Mouse (Mus musculus) lung, postnatal 4 days (tissue): ENCODE data around the gene Arhgef25.
"Not testable (repeated sequence)": the region's sequence is repeated elsewhere in the genome, so short reads cannot be mapped to it uniquely, and the experiment has no call there.

ENCODE experiments used
- DNase-seq, 2 experiments: peaks; one replicate each; pipeline ENCODE4 v3.0.0; 2021

The Arhgef25 gene

DNA sequence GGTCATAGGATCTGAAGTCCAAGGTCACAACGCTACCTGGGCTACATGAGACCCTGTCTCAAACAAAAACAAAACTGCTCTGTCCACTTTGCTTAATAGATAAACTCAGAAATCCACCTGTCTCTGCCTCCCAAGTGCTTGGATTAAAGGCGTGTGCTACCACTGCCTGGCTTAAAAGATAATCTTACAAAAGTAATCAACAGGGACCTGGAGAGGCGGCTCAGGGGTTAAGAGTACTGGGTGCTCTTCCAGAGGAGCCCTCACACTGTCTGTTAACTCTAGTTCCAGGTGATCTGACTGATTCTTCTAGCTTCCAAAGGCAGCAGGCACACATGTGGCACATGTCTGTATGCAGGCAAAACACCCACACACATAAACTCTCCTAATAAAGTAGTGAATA is 13.2 kb upstream of the Arhgef25 start:
- no peak for DNase-seq

DNA sequence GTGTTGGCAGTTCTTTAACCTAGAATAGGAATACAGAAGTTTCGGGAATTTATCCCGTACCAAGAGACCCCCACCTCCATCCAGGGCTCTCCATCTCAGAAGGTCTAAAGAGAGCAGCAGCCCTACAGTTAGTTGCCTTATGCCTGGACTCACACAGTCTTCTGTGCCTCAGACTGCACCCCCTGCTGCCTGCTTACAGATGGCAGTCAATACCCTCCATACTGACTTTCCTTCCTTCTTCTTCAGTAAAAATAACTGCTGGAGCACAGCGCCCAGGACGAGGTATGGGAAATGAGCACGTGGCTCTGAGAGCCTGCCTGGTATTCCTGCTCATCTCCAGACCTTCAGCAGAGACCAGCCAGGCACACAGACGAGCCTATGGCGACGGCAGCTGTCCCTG is 10.4 kb upstream of the Arhgef25 start:
- DNase-seq, result no peak

DNA sequence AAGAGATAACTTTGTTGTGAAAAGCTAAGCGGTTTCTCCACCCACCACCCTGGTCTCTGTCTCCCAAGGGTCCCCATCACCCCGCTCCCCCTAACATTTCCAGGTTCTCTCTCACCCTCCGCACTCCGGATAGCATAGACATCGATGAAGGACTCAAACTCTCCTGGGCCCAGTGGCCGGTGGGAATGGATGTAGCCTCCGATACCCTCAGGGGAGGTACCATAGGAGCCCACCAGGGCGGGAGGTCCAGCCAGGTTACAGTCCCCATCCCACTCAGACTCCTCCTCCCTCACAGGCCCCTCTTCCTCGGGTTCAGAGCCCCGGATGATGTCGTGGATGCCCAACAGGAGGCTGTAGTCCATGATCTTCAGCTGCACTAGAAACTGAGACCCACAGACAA is 9.6 kb upstream of the Arhgef25 start:
- no peak for DNase-seq

DNA sequence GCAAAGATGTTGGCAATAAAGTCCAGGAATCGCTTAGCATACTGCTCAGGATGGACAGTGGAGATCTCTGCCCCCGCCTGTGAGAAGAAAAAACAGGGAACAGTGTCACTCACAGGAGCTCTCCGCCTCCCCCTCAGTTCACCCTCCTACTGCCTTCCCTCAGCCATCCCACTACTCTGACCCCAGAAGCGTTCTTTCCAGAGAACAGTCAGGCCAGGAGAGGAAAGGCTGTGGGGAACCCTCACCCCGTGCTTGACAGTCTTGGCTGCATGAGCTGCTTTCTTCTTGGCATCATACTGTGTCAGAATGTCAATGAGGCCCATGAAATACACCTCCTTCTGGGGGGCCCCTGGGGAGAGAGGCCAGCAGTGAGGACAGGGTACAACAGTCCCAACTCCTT is 9.2 kb upstream of the Arhgef25 start:
- no peak for DNase-seq

DNA sequence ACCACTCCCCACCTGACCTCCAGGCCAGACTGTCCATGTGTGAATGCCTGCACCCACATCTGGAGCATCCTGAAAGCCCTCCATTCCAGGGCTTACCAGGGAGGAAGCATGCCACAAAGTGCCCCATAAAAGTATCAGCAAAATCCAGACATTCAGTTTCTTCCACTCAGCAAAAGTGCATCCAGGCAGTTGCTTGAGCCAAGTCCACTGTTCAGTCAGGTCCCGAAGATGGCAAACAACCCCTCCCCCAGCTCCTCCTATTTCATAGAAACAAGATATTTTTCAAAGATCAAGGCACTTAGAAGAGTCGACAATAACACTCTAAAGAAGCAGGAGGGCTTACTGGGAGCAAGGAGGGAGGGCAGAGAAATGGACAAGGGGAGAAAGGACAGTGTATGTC is 8.6 kb upstream of the Arhgef25 start:
- no peak for DNase-seq

DNA sequence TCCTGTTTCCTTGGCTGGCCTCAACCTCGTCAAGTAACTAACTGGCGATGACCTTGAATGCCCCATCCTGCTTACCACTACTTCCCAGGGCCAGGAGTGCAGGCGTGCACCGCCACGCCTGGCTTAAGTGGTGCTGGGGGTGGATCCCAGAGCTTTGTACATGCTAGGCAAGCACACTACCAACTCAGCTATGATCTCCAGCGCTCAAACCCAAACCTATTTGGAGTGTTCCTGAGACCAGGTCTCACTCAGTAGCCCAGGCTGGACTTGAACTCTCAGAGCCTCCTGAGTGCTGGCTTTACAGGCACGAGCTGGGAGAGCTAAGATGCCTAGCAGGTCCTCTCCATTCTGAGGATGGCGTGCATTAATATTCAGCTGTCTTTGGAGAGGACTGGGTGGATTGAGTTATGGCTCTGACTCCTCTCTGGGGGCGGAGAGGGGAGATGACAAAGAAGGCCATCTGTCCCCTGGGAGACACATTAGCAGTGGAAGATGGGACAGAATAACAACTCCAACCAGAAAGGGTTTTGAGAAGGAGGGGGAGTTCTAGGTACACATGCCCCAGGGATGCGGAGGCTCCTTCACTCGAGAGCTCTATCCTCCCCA is 7.7 kb upstream of the Arhgef25 start:
- DNase-seq, result no peak

DNA sequence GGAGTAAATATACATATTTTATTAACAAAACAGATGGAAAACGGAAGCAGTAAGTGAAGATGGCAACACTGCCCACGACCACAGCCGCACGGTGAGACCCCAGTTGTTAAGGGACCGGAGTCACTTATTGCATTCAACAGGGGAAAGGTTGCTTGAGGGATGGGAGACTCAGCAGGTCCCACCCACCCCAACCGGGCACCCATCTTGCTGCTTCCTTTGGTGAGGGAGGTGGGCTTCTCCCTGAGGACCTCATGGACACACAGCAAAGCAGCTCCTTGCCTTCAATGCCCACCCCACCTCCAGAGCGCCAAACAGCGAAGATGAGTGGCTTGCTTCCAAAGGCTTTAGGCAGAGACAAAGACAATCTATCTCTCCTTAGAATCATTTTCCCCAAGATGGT is 7.2 kb upstream of the Arhgef25 start:
- no peak for DNase-seq

DNA sequence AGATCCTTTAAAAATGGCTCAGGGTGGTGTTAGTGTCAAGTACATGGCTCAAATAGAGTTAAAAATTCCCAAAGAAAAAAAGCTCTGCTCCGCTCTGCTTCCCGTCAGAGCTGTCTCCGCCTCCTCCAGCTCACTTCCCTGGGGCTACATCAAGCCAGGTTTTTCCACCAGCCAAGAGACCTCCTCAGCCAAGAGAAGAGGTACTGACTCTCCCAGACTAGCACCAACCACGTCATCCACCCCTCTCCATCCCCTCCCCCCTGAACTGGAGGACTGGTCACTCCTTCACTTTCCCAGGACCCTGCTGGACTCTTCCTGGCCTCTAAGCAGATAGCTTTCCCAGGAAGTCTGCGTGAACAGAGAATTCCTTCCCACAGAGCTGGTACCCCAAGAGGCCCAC is 6.5 kb upstream of the Arhgef25 start:
- DNase-seq, result peak; percentile 75 to 83

DNA sequence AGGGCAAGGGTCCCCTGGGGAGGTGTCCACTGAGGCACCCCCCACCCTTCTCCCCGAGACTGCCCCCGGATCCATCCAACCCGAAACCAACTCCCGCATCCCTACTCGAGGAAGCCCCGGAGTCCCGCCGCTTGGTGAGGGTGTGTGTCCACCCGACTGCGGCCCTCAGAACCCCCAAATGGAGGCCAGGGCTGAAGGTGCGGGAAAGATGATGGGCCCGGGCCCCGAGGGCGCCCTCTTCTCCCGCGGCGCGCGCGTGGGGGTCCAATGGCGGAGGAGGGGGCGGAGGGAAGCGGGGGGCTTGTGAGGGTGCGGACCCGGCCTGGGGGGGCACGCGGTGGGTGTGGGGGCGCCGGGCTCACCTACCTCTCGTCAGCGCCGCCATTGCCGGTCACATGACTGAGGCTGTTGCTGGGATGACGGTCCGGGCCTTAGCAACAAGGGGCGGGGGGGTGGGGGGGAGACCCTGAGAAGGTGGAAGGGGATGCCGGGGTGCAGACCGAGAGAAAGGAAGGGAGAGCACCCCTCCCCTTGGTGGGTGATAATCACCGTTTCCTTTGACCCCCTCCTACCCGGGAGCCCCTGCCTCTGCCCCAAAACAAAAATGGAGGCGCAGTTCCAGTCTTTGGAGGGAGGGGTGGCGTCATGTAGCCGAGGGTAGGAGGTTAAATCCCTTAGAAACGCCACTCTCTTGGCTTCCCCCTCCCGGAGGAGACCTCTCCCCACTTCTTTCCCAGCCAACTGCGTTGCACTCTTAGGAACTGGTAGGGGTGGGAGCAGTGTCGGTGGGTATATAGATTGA is 5.6 kb upstream of the Arhgef25 start, which contains the start of gene Dtx3:
Gene Dtx3 (minus strand): TSS at position 401 of the 802 bp plus-strand sequence.
- DNase-seq, result peak; percentile 42 to 52

DNA sequence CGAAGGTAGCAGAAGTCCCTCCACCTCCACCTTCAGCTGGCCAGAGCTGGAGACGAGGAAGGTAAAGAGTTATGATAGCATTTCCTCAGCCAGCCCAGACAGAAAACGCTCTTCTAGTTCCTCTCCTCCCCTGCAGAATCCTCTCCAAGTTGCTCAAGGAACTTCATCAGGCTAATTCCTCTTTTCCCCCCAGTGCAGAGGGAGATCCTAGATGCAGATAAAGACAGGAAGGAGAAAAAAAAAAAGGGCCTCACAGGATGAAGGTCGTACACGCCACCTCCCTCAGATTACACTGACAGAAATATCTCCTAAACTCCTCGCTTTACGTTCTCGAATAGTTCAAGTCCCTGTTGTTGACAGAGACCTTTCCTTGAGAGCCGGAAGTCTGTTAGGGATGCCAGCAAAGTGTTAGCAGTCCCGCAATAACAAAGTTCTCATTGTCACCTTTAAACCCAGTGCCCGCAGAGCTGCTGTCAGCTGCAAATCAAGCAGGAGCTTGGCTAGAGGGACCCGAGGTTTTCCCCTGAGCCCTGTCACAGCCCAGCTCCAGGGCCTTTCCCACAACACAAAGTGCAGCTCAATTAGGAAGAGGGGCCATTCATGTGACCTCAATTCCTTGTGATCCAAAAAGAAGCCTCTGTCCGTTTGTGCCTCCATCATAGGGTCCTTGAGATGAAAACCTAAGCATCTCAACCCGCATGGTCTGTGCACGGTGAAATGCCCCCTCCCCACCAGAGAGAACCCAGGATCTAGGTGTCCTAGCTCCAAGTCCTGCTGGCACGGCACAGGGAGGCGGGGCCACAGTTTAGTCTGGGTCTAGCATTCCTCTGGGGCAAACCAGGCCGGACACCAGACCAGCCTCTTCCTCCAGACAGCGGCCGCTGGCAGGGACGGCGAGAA is 4.8 kb upstream of the Arhgef25 start:
- peak; percentile 74 to 80 for DNase-seq

DNA sequence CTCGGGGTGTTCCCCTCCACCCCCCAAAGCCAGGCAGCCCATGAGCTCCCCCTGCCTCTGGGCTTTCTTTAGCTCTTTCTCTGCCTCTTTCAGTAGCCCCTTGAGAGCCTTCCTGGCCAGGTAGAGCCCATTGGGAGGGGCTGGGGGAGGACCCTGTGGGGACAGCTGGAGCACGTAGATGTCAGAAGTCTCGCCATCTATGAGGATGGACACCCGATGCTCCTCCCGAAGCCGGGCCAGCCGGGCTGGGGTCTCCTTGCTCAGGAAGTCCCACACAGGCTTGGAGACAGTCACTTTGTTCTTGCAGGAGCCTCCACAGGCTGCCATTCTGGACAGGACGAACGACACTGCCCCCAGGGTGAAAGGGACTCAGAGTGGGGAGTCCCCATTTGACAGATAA is 3.1 kb upstream of the Arhgef25 start:
- DNase-seq, result no peak

DNA sequence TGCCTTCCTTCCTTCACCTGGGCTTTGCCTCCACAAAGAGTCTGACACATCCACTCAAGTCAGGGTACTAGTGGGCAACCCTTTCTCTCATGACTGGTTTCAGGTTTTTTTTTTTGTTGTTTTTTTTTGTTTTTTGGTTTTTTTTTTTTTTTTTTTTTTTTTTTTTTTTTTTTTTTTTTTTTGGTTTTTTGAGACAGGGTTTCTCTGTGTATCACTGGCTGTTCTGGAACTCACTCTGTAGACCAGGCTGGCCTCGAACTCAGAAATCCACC is 2.1 kb upstream of the Arhgef25 start:
- DNase-seq, result not testable (repeated sequence)

DNA sequence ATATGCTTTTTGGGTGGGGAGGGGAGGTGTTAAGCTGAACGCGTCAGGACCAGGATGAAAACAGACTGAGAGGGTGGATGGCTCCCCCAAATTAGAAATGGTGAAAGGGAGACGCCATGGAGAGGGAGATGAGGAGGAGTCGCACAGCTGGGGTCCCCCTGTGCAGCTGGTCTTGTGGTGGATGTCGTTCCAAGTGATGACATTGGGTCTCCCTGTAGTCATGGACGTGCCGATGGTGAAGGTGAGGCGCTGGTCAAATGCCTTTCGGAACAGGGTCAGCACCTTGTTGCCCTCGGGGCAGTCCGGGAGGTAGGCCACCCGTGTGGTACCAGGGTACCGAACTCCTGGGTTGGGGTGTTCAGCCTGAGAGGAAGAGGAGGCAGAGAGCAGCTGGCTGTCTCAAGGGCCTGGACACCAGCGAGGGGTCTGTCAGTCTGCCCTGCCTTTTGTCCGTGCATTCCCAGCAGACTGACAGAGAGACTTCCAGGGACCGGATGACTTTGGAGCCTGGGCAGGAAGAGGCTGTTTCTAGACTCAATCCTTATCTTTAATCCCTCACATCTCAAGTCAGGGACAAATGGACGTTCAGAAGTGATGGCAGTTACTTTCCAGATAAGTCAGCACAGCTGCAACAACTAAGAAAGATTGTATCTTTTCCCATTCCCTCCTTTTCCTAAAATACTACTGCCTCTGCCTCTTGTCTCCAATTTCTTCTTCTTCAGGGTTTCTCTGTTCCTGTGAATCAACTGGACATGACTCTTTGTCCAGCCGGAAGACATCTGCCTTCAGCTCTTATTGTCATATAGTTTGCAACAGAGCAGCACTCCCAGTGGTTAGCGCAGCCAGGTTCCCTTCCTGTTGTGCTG is 1.5 kb upstream of the Arhgef25 start:
- no peak for DNase-seq

DNA sequence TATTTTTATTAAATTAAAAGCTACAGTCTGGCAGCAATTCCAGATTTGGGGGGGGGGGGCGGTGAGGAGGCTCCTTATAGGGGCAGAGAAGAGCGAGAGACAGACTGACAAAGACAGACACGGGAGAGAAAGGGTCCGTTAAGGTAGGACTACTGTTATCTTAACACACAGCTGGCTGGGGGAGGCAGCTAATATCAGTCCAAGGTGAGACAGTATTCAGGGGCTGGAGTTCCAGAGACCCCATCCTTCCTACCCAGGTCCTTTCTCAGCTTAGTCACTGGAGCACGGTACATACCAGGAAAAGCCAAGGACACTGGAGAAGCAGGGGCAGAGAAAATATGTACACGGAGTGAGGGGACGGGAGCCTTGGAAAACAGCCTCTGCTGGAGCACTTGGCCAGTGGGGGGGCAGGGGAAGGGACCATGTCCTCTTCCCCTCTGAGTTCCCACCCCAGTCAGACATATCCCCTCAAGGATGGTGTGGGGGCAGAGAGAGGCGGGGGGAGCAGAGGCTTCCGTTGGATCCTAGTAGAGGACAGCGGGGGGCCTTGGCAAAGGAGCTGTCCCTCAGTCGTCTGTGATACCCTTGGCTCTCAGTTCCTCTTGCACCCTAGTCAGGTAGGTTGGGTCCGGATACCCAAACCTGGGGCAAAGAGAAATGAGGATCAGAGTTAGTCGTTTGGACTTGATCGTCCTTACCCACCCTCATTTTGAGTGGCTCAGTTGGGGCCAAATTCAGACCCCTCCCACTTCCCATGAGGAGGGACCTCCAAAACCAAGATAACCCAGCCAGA is 711 bp upstream of the Arhgef25 start:
- DNase-seq, result no peak

DNA sequence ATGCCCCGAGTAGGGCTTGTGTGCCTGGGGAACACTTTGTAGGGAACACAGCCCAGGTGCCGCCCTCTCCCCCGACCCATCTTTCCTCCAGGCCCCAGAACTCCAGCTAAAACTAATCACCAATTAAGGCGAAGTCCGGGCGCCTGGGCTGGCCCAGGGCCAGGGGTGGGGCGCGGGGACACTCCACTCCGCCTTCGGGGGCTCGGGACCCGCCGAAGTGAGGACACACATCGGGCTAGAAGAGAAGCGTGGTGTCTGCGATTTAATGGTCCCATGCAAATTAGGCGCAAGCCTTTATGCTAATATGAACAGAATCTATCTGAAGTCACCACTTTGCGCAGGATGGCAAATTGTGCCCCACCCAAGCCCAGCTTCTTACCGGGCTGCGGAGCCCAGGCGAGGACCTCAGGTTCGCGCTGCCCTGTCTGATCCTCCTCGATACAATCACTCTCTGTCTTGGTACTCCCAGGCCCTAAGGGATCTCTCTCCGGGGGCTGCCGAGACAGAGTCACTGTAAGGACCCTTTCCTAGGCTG is 700 bp downstream of the Arhgef25 start:
- peak; percentile 59 to 74 for DNase-seq

DNA sequence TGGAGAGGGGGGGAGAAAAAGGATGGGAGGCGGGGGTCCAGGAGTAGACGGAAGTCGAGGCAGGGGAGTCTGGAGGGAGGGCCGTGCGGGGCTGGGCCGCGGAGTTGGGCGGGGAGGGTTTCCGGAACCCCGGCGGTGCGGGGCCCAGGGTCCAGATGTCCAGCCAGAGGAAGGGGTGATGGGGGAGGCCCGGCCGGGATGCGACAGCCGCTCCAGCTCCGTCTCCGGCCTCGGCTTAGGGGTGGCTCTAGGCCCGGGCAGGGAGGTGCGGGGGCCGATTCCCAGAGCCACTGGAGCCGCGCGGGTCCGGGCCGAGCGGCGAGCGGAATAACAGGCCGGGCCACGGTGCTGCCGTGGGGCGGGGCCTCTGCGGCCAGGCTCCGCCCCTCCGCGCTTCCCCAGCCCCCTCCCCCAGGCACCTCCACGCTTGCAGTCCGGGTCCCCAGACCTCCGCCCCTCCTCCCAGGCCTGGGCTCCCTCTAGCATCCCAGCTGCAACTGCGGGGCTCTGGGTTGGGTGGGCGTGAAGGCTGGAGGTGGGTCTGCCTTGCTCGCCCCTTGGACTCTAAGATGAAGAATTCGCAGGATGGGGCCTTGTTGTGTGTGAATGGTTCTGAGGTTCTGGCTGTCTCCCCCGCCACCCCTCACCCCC is 1.3 kb downstream of the Arhgef25 start:
- peak; percentile 68 to 77 for DNase-seq

DNA sequence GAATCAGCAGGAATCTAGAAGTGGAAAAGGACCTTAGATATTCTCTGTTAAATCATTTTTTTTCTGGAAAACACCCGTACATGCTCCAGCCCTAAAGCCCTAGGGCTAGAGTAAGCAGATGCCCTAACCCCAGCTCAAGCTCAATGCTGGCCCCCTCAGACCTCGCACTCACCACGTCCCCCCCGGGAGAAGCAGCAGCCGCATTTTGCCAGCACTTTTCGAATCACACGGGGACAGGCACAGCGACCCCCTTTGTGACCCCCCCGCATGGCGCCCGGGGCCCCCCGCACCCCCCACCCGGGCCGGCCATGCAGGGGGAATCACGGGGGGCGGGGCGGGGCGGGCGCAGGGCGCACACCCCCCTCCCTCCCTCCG is 1.8 kb downstream of the Arhgef25 start:
- DNase-seq, result no peak

DNA sequence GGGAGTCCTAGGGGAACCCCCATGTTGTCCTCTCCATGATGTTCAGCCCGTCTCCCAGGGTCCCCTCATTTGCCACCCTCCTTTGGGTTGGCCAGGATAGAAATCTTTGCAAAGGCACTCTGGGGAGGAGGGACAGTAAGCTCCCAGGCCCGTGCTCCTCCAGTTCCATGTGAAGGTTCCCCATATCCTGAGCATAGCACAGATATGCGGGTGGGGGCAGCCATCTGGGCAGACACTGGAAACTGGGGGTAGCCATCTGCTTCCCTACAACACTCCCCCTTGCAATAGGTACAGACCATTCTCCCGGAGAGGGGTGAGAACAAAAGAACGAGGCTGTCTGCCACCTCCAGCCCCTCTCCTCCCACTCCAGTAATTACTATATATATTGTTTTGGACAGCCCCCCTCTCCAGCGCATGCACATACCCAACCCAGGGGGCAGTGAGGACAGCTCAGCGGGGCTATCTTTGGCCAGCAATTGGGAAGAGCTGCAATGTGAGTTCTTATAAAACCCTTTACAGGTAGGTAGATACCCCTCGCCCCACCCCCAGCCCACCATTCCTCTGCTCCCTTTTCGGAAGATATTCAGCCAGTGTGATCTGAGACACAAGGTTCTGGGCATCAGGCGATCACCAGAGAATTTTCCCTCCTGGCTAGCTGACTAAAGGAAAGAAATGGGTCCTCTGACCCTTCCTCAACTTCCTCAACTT is 2.4 kb downstream of the Arhgef25 start:
- no peak for DNase-seq

DNA sequence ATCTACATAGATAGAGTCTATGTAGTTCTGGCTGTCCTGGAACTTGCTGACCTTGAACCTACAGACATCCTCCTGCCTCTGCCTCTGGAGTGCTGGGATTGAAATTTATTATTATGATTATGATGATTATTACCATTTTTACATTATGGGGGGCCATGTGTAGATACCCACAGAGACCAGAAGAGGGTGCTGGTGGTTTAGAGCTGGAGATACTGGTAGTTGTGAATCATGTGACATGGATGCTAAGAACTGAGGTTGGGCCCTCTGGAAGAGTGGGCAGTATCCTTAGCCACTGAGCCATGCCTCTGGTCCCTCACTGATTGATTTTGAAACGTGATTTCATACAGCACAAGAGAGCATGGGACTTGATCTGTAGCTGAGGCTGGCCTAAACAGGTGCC is 3.4 kb downstream of the Arhgef25 start:
- DNase-seq, result no peak

DNA sequence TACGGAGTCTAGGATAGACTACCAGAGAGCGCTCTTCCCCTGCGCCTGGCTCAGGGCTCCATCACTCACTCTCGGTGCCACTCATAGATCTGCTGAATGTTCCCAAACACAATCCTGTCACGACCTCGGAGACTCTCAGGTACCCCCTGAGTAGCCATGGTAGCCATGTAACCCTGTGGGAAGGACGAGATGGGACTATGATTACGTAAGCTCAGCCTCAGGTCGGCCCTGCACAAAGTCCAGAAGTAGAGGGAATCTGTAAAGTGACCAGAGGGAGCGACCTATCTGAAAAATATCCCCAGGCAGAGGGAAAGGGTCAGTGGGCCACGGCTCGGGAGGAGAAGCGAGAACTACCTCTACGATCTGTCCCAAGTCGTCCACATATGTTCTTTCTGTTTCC is 4.4 kb downstream of the Arhgef25 start:
- DNase-seq, result no peak

DNA sequence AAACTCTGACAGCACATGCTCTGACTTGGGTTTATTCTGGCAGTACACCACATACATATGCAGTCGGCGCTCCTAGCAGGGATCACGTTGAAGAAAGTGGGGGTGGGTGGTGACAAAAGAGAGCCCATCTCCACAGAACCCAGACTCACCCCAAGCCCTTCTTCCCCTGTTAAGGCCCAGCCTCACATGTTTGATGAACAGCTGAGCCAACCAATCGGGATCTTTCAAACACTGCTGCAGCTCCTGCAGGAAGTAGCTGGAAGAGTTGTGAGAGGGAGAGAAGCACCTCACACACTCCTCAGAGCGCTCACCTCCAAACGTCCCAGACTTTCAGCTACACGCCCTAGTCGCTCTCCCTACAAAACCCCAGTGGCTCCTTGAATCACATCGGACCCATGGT is 4.8 kb downstream of the Arhgef25 start:
- DNase-seq, result no peak
